Comparison of ENCODE assay signal across 8 mouse cellular contexts in the genomic region with DNA sequence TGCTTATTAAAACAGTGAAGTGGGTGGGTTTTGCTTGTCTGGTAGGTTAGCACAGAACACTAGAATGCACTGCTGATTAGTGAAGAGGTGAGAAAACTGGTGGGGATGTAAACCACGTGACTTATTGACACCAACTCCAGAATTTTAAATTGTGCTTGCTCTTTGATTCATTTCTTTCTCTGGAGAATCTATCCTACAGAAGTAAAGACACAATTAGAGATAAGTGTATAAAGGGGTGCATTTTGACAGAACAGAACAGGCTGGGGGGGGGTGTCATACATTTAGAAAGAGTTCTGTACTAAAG. TPM values are rescaled to one million over a fixed set of nuclear protein-coding genes. Genes with fewer than 3 reads are reported as not detected.
A peak's percentile ranks its signal among the peaks of the same experiment; 100 is the strongest.
DNase-seq lines count a peak whose midpoint lies in the region; ATAC-seq and TF ChIP-seq lines count a peak whose summit lies in the region.

No protein-coding gene starts in this region.

- WGBS in spleen, adult 2 months, result 4% methylated on average over 1 of the region's 1 CpGs
- WGBS in limb, embryonic 15.5 days, result 18% methylated on average over 1 of the region's 1 CpGs
- 31% methylated on average over 1 of the region's 1 CpGs for WGBS in stomach, embryonic 15.5 days

- peak overlapping the region; percentile 90 for H3K4me2 ChIP-seq in limb, embryonic 15.5 days
- H3K4me2 ChIP-seq in stomach, embryonic 15.5 days, result peak overlapping the region; percentile 73

- H3K9me3 ChIP-seq in limb, embryonic 15.5 days, result no peaks in the 10 kb centered on the region
- no peaks in the 10 kb centered on the region for H3K9me3 ChIP-seq in stomach, embryonic 15.5 days

- H3K27me3 ChIP-seq in spleen, adult 2 months (ENCODE audit: control insufficient read depth, insufficient read depth, low read length), result no peaks in the 10 kb centered on the region
- no peaks in the 10 kb centered on the region for H3K27me3 ChIP-seq in limb, embryonic 15.5 days
- H3K27me3 ChIP-seq in stomach, embryonic 15.5 days (replicated peaks), result no peaks in the 10 kb centered on the region

- no peak overlapping the region for H3K27ac ChIP-seq in spleen, adult 2 months (ENCODE audit: insufficient read depth, low read length)
- H3K27ac ChIP-seq in limb, embryonic 15.5 days, result no peak overlapping the region
- H3K27ac ChIP-seq in stomach, embryonic 15.5 days, result no peak overlapping the region

- H3K36me3 ChIP-seq in spleen, adult 2 months (ENCODE audit: control insufficient read depth, insufficient read depth, low read length), result peaks cover 6% of the 10 kb centered on the region
- H3K36me3 ChIP-seq in limb, embryonic 15.5 days, result peaks cover 4% of the 10 kb centered on the region
- 0 out of 2 replicates have a peak, but pooled peaks cover 3% of the 10 kb centered on the region for H3K36me3 ChIP-seq in stomach, embryonic 15.5 days

- no peak for ATAC-seq in limb, embryonic 15.5 days (ENCODE audit: insufficient number of reproducible peaks, low FRiP score, low TSS enrichment, low read depth)
- no peak for ATAC-seq in stomach, embryonic 15.5 days (ENCODE audit: insufficient read depth, low FRiP score, low read depth)

- peak; percentile 36 for DNase-seq in cerebellum, adult 9-10 months
- DNase-seq in cerebellum, adult 11-12 months, result no peak
- DNase-seq in spleen, adult 2 months (ENCODE audit: low read depth in 1 of 2, low spot score in 2 of 2), result no peak
- DNase-seq in spleen, postnatal 36 days (ENCODE audit: low spot score in 2 of 2), result no peak
- no peak for DNase-seq in retina, postnatal 1 day
- DNase-seq in adipocyte (ENCODE audit: low spot score), result no peak

- peaks cover 6% of the 10 kb centered on the region for H3K4me1 ChIP-seq in spleen, adult 2 months (ENCODE audit: control insufficient read depth, insufficient read depth, insufficient read length)
- H3K4me1 ChIP-seq in limb, embryonic 15.5 days, result peaks cover 21% of the 10 kb centered on the region
- peaks cover 6% of the 10 kb centered on the region for H3K4me1 ChIP-seq in stomach, embryonic 15.5 days

- no peak for TF ChIP-seq POLR2A in spleen, adult 2 months (IDR thresholded peaks at IDR 0.05; ENCODE audit: low read depth, low read length)

- peak overlapping the region; percentile 88 for H3K4me3 ChIP-seq in spleen, adult 2 months (ENCODE audit: extremely low read depth, insufficient read depth, insufficient read length)
- peak overlapping the region; percentile 97 for H3K4me3 ChIP-seq in limb, embryonic 15.5 days
- H3K4me3 ChIP-seq in stomach, embryonic 15.5 days (replicated peaks), result peak overlapping the region; percentile 90

- TF ChIP-seq CTCF in spleen, adult 2 months (IDR thresholded peaks at IDR 0.05; ENCODE audit: extremely low read depth, insufficient read depth, insufficient read length, insufficient replicate concordance), result no peak

- 0 out of 2 replicates have a peak overlapping the region, but pooled peaks have one; percentile 73 for H3K9ac ChIP-seq in limb, embryonic 15.5 days
- H3K9ac ChIP-seq in stomach, embryonic 15.5 days, result 0 out of 2 replicates have a peak overlapping the region, but pooled peaks have one; percentile 67

RNA-seq across cellular contexts. Expression of a gene that starts 1.2 kb away (rescaled TPM):
- polyA plus RNA-seq in spleen, adult 2 months (2012; rRNA removed), result 2.8 and 5.0 TPM in 2 replicates
- polyA plus RNA-seq in limb, embryonic 15.5 days (2015; fragmentation: Nextera tagmentation; extraction: Ambion mirVana), result 16.9 and 19.1 TPM in 2 replicates
- 15.7 and 18.3 TPM in 2 replicates for polyA plus RNA-seq in stomach, embryonic 15.5 days (2015; fragmentation: Nextera tagmentation; extraction: Ambion mirVana)
